Mouse (Mus musculus): ENCODE results near the gene Ciita. TPM values are rescaled to one million over a fixed set of nuclear protein-coding genes. Genes with fewer than 3 reads are reported as not detected.

The Ciita gene
- polyA plus RNA-seq, 1 experiment, result 0.07 TPM

DNA sequence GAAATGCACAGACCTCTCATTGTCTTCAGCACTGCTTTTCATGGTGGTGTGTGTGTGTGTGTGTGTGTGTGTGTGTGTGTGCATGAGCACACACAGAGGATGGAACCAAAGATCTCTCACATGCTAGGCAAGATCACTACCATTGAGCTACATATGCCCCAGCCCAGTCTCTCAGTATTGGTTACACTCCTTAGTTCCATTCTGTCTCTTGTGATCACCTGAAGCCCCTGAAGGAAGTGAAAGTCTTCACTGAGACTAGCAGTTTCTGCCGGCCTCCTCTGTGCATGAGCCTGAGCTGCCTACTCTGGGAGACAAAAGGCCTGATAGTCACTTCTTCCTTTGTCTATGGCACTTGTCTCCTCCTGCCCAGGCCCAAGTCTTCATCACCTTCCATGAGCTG is 19.3 kb downstream of the Ciita start:
- TF ChIP-seq POLR2A (IDR thresholded peaks at IDR 0.05; ENCODE audit: control insufficient read depth, low read depth, low read length) (no peak), CTCF (IDR thresholded peaks at IDR 0.05; ENCODE audit: control insufficient read depth, insufficient read depth, insufficient replicate concordance, low read depth, low read length) (no peak)
- no peaks in the 10 kb centered on the region for H3K36me3 ChIP-seq (ENCODE audit: control insufficient read depth, insufficient read depth, low read length)

DNA sequence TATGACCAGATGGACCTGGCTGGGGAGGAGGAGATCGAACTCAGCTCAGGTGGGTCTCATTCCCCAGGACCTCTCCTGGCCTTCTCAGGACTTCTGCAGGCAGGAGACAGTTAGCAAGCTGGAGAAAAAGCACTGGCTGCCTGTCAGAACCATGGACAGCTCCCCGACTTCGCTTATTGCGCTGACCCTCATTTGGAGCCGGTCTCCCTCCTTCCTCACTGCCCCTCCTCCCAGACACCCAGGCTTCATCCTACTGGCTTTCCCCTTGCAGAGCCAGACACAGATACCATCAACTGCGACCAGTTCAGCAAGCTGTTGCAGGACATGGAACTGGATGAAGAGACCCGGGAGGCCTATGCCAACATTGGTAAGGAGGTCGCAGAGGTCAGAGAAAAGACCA is 22.0 kb downstream of the Ciita start:
- no peaks in the 10 kb centered on the region for H3K36me3 ChIP-seq (ENCODE audit: control insufficient read depth, insufficient read depth, low read length)
- no peaks in the 10 kb centered on the region for H3K27me3 ChIP-seq (ENCODE audit: control insufficient read depth, insufficient read depth, low read length)
- no peaks in the 10 kb centered on the region for H3K4me1 ChIP-seq (ENCODE audit: control insufficient read depth, insufficient read depth, low read length)
- H3K27ac ChIP-seq (ENCODE audit: control insufficient read depth, insufficient read depth, low read depth, low read length), result no peak overlapping the region
- H3K4me3 ChIP-seq (ENCODE audit: control insufficient read depth, low read depth, low read length), result no peak overlapping the region
- TF ChIP-seq POLR2A (IDR thresholded peaks at IDR 0.05; ENCODE audit: control insufficient read depth, low read depth, low read length) (no peak), CTCF (IDR thresholded peaks at IDR 0.05; ENCODE audit: control insufficient read depth, insufficient read depth, insufficient replicate concordance, low read depth, low read length) (no peak)

More for the DNA sequence above, 19.3 kb downstream of the Ciita start:
- Histone ChIP-seq H3K27ac (ENCODE audit: control insufficient read depth, insufficient read depth, low read depth, low read length) (no peak overlapping the region), H3K4me1 (ENCODE audit: control insufficient read depth, insufficient read depth, low read length) (no peaks in the 10 kb centered on the region), H3K27me3 (ENCODE audit: control insufficient read depth, insufficient read depth, low read length) (no peaks in the 10 kb centered on the region), H3K4me3 (ENCODE audit: control insufficient read depth, low read depth, low read length) (no peak overlapping the region)

DNA sequence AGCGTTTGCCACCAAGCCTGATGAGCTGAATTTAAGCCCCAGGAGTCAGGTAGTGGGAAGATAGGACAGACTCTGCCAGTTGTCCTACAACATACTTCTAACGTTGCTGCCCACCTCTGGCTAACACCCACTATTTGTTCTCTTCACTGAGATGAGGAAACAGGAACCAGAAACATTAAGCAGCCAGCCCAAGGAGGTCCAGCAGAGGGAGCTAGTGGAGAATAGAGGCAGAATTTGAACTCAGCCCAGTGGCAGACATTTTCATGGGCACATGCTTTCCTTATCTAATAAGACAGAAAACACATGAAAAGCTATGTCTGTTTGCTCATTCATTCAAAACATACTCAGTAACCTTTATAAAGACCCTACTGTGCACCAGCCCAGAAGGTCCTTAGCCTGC is 23.2 kb downstream of the Ciita start:
- no peaks in the 10 kb centered on the region for H3K27me3 ChIP-seq (ENCODE audit: control insufficient read depth, insufficient read depth, low read length)
- no peaks in the 10 kb centered on the region for H3K36me3 ChIP-seq (ENCODE audit: control insufficient read depth, insufficient read depth, low read length)
- TF ChIP-seq CTCF (IDR thresholded peaks at IDR 0.05; ENCODE audit: control insufficient read depth, insufficient read depth, insufficient replicate concordance, low read depth, low read length), result no peak
- TF ChIP-seq POLR2A (IDR thresholded peaks at IDR 0.05; ENCODE audit: control insufficient read depth, low read depth, low read length), result no peak
- H3K4me3 ChIP-seq (ENCODE audit: control insufficient read depth, low read depth, low read length), result no peak overlapping the region
- H3K4me1 ChIP-seq (ENCODE audit: control insufficient read depth, insufficient read depth, low read length), result no peaks in the 10 kb centered on the region
- no peak overlapping the region for H3K27ac ChIP-seq (ENCODE audit: control insufficient read depth, insufficient read depth, low read depth, low read length)

DNA sequence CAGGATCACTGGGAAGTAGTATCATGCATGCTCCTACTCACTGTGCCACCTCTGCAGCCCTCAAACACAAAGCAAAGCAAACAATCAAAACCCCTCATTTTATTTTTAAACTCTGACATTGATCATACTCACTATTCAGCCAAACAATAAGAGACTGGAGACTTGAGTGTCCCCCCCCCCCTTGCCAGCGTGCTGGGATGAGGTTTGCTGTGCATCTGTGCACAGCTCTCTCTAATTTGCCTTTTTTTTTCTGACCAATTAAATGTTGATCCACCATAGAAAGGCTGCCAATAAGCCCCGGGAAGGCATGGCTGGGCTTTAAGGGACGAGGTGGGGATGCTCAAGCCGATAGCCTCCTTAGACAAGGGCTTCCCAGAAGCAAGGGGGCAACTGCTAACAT is 27.6 kb downstream of the Ciita start:
- H3K4me1 ChIP-seq (ENCODE audit: control insufficient read depth, insufficient read depth, low read length), result no peaks in the 10 kb centered on the region
- H3K36me3 ChIP-seq (ENCODE audit: control insufficient read depth, insufficient read depth, low read length), result no peaks in the 10 kb centered on the region
- H3K27me3 ChIP-seq (ENCODE audit: control insufficient read depth, insufficient read depth, low read length), result no peaks in the 10 kb centered on the region
- no peak overlapping the region for H3K27ac ChIP-seq (ENCODE audit: control insufficient read depth, insufficient read depth, low read depth, low read length)
- no peak overlapping the region for H3K4me3 ChIP-seq (ENCODE audit: control insufficient read depth, low read depth, low read length)
- TF ChIP-seq CTCF (IDR thresholded peaks at IDR 0.05; ENCODE audit: control insufficient read depth, insufficient read depth, insufficient replicate concordance, low read depth, low read length), result no peak
- TF ChIP-seq POLR2A (IDR thresholded peaks at IDR 0.05; ENCODE audit: control insufficient read depth, low read depth, low read length), result no peak

DNA sequence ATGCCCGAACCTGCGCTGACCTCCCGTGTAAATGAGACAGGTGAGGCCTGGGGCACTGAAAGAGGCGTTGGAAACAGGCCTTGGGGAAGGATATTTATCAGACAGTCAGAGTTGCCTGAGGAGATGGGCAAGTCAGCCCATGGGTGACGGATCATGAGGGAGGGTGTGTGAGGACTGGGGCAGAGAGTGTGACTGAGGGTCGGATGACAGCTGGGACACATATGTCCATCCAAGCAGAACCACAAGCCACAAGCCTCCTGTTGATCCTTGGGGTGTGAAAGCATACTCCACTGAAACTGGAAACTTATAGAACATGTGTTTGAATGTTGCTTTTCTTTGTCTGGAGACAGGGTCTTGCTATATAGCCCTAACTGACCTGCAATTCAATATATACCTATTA is 28.8 kb downstream of the Ciita start:
- TF ChIP-seq CTCF (IDR thresholded peaks at IDR 0.05; ENCODE audit: control insufficient read depth, insufficient read depth, insufficient replicate concordance, low read depth, low read length) (no peak), POLR2A (IDR thresholded peaks at IDR 0.05; ENCODE audit: control insufficient read depth, low read depth, low read length) (no peak)
- Histone ChIP-seq H3K4me1 (ENCODE audit: control insufficient read depth, insufficient read depth, low read length) (no peaks in the 10 kb centered on the region), H3K27me3 (ENCODE audit: control insufficient read depth, insufficient read depth, low read length) (no peaks in the 10 kb centered on the region)

DNA sequence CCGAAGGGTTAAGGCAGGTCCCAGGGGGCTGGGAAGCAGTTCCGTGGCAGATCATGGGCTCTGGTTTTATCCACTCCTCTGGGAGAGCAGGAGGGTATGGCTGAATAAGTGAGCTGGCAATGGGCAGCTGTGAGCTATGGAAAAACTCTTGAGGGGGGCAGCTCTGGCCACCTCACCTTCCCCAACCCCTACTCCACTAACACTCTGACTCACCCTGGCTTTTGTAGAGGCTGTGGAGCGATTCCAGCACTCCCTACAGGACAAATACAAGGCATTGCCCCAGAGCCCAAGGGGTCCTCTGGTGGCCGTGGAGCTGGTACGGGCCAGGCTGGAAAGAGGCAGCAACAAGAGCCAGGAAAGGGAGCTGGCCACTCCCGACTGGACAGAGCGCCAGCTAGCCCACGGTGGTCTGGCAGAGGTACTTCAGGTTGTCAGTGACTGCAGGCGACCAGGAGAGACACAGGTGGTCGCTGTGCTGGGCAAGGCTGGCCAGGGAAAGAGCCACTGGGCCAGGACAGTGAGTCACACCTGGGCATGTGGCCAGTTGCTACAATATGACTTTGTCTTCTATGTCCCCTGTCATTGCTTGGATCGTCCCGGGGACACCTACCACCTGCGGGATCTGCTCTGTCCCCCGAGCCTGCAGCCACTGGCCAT is 30.7 kb downstream of the Ciita start:
- Histone ChIP-seq H3K4me1 (ENCODE audit: control insufficient read depth, insufficient read depth, low read length) (no peaks in the 10 kb centered on the region), H3K36me3 (ENCODE audit: control insufficient read depth, insufficient read depth, low read length) (no peaks in the 10 kb centered on the region), H3K27me3 (ENCODE audit: control insufficient read depth, insufficient read depth, low read length) (no peaks in the 10 kb centered on the region), H3K27ac (ENCODE audit: control insufficient read depth, insufficient read depth, low read depth, low read length) (no peak overlapping the region), H3K4me3 (ENCODE audit: control insufficient read depth, low read depth, low read length) (no peak overlapping the region)
- TF ChIP-seq CTCF (IDR thresholded peaks at IDR 0.05; ENCODE audit: control insufficient read depth, insufficient read depth, insufficient replicate concordance, low read depth, low read length) (no peak), POLR2A (IDR thresholded peaks at IDR 0.05; ENCODE audit: control insufficient read depth, low read depth, low read length) (no peak)

More for the DNA sequence above, 28.8 kb downstream of the Ciita start:
- Histone ChIP-seq H3K27ac (ENCODE audit: control insufficient read depth, insufficient read depth, low read depth, low read length) (no peak overlapping the region), H3K4me3 (ENCODE audit: control insufficient read depth, low read depth, low read length) (no peak overlapping the region), H3K36me3 (ENCODE audit: control insufficient read depth, insufficient read depth, low read length) (no peaks in the 10 kb centered on the region)

DNA sequence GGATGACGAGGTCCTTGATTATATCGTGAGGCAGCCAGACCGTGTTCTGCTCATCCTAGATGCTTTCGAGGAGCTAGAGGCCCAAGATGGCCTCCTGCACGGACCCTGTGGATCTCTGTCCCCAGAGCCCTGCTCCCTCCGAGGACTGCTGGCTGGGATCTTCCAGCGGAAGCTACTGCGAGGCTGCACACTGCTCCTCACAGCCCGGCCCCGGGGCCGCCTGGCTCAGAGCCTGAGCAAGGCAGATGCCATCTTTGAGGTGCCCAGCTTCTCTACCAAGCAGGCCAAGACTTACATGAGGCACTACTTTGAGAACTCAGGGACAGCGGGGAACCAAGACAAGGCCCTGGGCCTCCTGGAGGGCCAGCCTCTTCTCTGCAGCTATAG is 31.3 kb downstream of the Ciita start:
- TF ChIP-seq POLR2A (IDR thresholded peaks at IDR 0.05; ENCODE audit: control insufficient read depth, low read depth, low read length) (no peak), CTCF (IDR thresholded peaks at IDR 0.05; ENCODE audit: control insufficient read depth, insufficient read depth, insufficient replicate concordance, low read depth, low read length) (no peak)
- no peaks in the 10 kb centered on the region for H3K36me3 ChIP-seq (ENCODE audit: control insufficient read depth, insufficient read depth, low read length)

More for the DNA sequence above, 31.3 kb downstream of the Ciita start:
- Histone ChIP-seq H3K27ac (ENCODE audit: control insufficient read depth, insufficient read depth, low read depth, low read length) (no peak overlapping the region), H3K27me3 (ENCODE audit: control insufficient read depth, insufficient read depth, low read length) (no peaks in the 10 kb centered on the region), H3K4me1 (ENCODE audit: control insufficient read depth, insufficient read depth, low read length) (no peaks in the 10 kb centered on the region), H3K4me3 (ENCODE audit: control insufficient read depth, low read depth, low read length) (no peak overlapping the region)
